Mouse (Mus musculus) kidney, embryonic 15.5 days (tissue): ENCODE results near the gene Ikzf1. TPM values are rescaled to one million over a fixed set of nuclear protein-coding genes. Genes with fewer than 3 reads are reported as not detected.

Experiments used
- ATAC-seq: fragments of 200-750 bp; cut with Nextera tagmentation; replicated peaks from 2 replicates; pipeline ENCODE4 v1.8.0; 2017; ENCODE audit warnings: moderate TSS enrichment; ENCODE audit not compliant: low FRiP score
- H3K27ac ChIP-seq: fragments of 300-500 bp; sonication (generic); 2 replicates; pipeline ENCODE4 v1.5.1; 2015; ENCODE audit warnings: mild to moderate bottlenecking, inconsistent platforms
- H3K27me3 ChIP-seq: fragments of 300-500 bp; sonication (generic); 2 replicates; pipeline ENCODE4 v1.6.1; 2015; ENCODE audit warnings: inconsistent platforms
- H3K36me3 ChIP-seq: fragments of 300-500 bp; sonication (generic); 2 replicates; pipeline ENCODE4 v1.6.1; 2015; ENCODE audit warnings: inconsistent platforms
- H3K4me1 ChIP-seq: fragments of 300-500 bp; sonication (generic); 2 replicates; pipeline ENCODE4 v1.6.1; 2015; ENCODE audit warnings: inconsistent platforms
- H3K4me2 ChIP-seq: fragments of 300-500 bp; sonication (generic); 2 replicates; pipeline ENCODE4 v1.6.1; 2015; ENCODE audit warnings: moderate library complexity, mild to moderate bottlenecking, inconsistent platforms
- H3K4me3 ChIP-seq: fragments of 300-500 bp; sonication (generic); replicated peaks from 2 replicates; pipeline ENCODE4 v1.5.1; 2015; ENCODE audit warnings: mild to moderate bottlenecking, inconsistent platforms
- H3K9ac ChIP-seq: fragments of 300-500 bp; sonication (generic); 2 replicates; pipeline ENCODE4 v1.6.1; 2015; ENCODE audit warnings: mild to moderate bottlenecking, inconsistent platforms
- H3K9me3 ChIP-seq: fragments of 300-500 bp; sonication (generic); replicated peaks from 2 replicates; pipeline ENCODE4 v1.6.1; 2016; ENCODE audit warnings: inconsistent platforms
- WGBS: fragments of 180-500 bp; shearing (Covaris S2); methylation state at CpG from one replicate; pipeline ENCODE4 v1.1.7; 2015; ENCODE audit warnings: mixed read lengths; 5-methylcytosine and 5-hydroxymethylcytosine counted together
- polyA plus RNA-seq: library from polyadenylated mRNA; unstranded; fragments of >200 nt; fragmentation: Nextera tagmentation; extraction: Ambion mirVana; gene quantifications from 2 replicates; pipeline ENCODE4 v1.2.1, GENCODE M21; 2015

Ikzf1 gene
- polyA plus RNA-seq, 1 experiment from 2014 or later, result 1.3 TPM

DNA sequence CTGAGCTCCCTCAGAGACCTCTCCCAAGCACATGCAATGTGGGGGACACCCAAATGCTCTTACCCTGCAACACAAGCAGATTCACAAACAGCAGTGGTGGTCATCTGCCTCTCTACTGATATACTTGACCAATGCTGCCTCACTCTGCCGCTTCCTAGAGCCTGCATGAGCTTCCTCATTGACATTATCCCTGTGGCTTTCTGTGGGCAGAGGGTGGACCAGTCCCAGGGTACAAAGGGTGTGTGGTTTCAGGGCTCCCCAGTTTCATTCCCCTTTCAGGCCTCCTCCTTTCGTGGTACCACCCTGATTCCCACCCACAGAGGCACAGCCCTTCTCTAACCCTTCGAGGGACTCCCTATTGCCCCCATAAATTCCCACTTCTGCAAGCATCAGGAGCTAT, 92.4 kb downstream of the Ikzf1 start:
- H3K9me3 ChIP-seq, result no peaks in the 10 kb centered on the region
- no peak for ATAC-seq

GRCm38 (mm10) chr11:11777796-11778195, 93.0 kb downstream of the Ikzf1 start:
- H3K9ac ChIP-seq, result no peak overlapping the region
- 88% methylated on average over 2 of the region's 2 CpGs for WGBS
- H3K27me3 ChIP-seq, result no peaks in the 10 kb centered on the region
- no peak overlapping the region for H3K4me2 ChIP-seq
- no peaks in the 10 kb centered on the region for H3K36me3 ChIP-seq
- H3K27ac ChIP-seq, result no peak overlapping the region
- no peak overlapping the region for H3K4me3 ChIP-seq
- H3K4me1 ChIP-seq, result no peaks in the 10 kb centered on the region
- no peaks in the 10 kb centered on the region for H3K9me3 ChIP-seq
- ATAC-seq, result no peak

More for the DNA sequence above, 92.4 kb downstream of the Ikzf1 start:
- 62% methylated on average over 3 of the region's 3 CpGs for WGBS
- Histone ChIP-seq H3K36me3 (no peaks in the 10 kb centered on the region), H3K9ac (no peak overlapping the region), H3K4me1 (no peaks in the 10 kb centered on the region), H3K27ac (no peak overlapping the region), H3K4me2 (no peak overlapping the region), H3K27me3 (no peaks in the 10 kb centered on the region), H3K4me3 (no peak overlapping the region)

- Histone ChIP-seq H3K9ac (no peak overlapping the region), H3K9me3 (no peaks in the 10 kb centered on the region), H3K27ac (no peak overlapping the region), H3K27me3 (no peaks in the 10 kb centered on the region), H3K4me2 (no peak overlapping the region), H3K36me3 (no peaks in the 10 kb centered on the region), H3K4me3 (no peak overlapping the region), H3K4me1 (no peaks in the 10 kb centered on the region)
- no peak for ATAC-seq
- 92% methylated on average over 6 of the region's 6 CpGs for WGBS
These were observed 93.5 kb downstream of the Ikzf1 start for GRCm38 (mm10) chr11:11778345-11778744.

- Histone ChIP-seq H3K4me1 (no peaks in the 10 kb centered on the region), H3K9me3 (no peaks in the 10 kb centered on the region), H3K9ac (no peak overlapping the region), H3K27ac (no peak overlapping the region), H3K4me2 (no peak overlapping the region), H3K4me3 (no peak overlapping the region), H3K27me3 (no peaks in the 10 kb centered on the region), H3K36me3 (no peaks in the 10 kb centered on the region)
- ATAC-seq, result no peak
- WGBS, result 80% methylated on average over 8 of the region's 8 CpGs
These were observed 96.9 kb downstream of the Ikzf1 start for GRCm38 (mm10) chr11:11781728-11782127.

DNA sequence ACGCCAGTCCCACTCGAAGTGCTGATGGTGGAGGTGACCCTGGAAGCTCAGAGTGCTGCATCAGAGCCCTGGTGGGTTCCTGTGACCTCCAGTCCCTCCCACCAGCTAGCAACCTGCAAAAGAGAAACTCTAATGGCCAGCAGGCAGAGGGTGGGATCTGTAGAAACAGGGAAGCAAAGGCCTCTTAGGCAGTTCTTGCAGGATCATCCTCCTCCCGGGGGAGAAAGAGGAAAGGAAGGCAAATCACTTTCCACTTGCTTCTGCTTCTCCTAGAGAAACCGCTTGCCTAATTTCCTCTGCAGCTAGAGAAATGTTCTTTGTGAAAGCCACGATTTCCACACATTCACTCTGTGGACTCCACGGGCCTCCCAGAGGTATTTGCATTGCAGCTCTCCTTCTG, 100.7 kb downstream of the Ikzf1 start:
- Histone ChIP-seq H3K27me3 (no peaks in the 10 kb centered on the region), H3K4me3 (no peak overlapping the region), H3K36me3 (no peaks in the 10 kb centered on the region), H3K4me2 (no peak overlapping the region), H3K9me3 (no peaks in the 10 kb centered on the region), H3K4me1 (no peaks in the 10 kb centered on the region), H3K9ac (no peak overlapping the region), H3K27ac (no peak overlapping the region)
- no peak for ATAC-seq
- WGBS, result 66% methylated on average over 6 of the region's 6 CpGs

GRCm38 (mm10) chr11:11788521-11788974, 103.7 kb downstream of the Ikzf1 start:
- 2% methylated on average over 8 of the region's 8 CpGs for whole genome bisulfite sequencing
- Histone ChIP-seq H3K27ac (no peak overlapping the region), H3K4me2 (peak overlapping the region; percentile 49), H3K4me1 (no peaks in the 10 kb centered on the region), H3K27me3 (no peaks in the 10 kb centered on the region), H3K4me3 (peak overlapping the region; percentile 21), H3K36me3 (no peaks in the 10 kb centered on the region), H3K9ac (no peak overlapping the region), H3K9me3 (no peaks in the 10 kb centered on the region)
- peak; percentile 96 for ATAC-seq

GRCm38 (mm10) chr11:11794626-11795025, 109.8 kb downstream of the Ikzf1 start:
- ATAC-seq, result no peak

DNA sequence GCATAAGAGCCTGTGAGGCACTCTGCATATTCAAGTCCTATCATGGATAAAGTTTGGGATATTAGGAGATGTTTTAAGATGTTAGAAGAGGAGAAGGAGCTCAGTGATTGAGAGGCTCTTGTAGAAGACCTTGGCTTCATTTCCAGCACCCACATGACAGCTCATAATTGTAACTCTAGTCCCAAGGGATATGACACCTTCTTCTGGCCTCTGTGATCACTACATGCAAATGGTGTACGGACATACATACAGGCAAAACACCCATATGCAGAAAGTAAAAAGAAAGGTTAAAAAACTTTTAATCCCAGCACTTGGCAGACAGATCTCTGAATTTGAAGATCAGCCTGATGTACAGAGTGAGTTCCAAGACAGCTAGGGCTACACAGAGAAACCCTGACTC, 113.9 kb downstream of the Ikzf1 start:
- Histone ChIP-seq H3K4me1 (no peaks in the 10 kb centered on the region), H3K36me3 (peaks cover 71% of the 10 kb centered on the region), H3K9me3 (no peaks in the 10 kb centered on the region), H3K9ac (no peak overlapping the region), H3K4me3 (no peak overlapping the region), H3K4me2 (no peak overlapping the region), H3K27ac (no peak overlapping the region), H3K27me3 (no peaks in the 10 kb centered on the region)
- 96% methylated on average over 1 of the region's 1 CpGs for WGBS
- no peak for ATAC-seq

More at GRCm38 (mm10) chr11:11794626-11795025, 109.8 kb downstream of the Ikzf1 start:
- Histone ChIP-seq H3K9me3 (no peaks in the 10 kb centered on the region), H3K4me2 (no peak overlapping the region), H3K4me3 (no peak overlapping the region), H3K27ac (no peak overlapping the region), H3K9ac (no peak overlapping the region), H3K4me1 (no peaks in the 10 kb centered on the region), H3K27me3 (no peaks in the 10 kb centered on the region), H3K36me3 (peaks cover 35% of the 10 kb centered on the region)
- 65% methylated on average over 1 of the region's 1 CpGs for WGBS

DNA sequence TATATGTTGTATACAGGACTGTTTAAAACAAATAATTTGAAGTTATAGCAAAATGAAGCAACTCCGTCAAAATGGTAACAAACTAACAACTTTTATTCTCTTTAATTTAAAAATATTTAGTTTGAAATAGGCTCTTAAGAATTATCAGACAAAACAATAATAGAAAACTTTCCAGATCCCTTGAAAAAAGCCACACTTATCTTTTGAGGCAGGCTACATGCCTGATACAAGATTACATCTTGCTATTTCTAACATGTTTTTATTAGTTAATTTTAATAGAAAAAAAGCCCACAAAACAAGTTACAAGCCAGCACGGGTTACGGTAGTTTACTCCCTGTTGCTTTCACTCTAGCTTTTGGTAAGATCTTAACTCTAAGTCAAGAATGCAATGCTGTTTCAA, 115.5 kb downstream of the Ikzf1 start:
- Histone ChIP-seq H3K9me3 (no peaks in the 10 kb centered on the region), H3K27me3 (no peaks in the 10 kb centered on the region), H3K4me2 (no peak overlapping the region), H3K4me3 (no peak overlapping the region), H3K9ac (no peak overlapping the region), H3K27ac (no peak overlapping the region), H3K4me1 (no peaks in the 10 kb centered on the region), H3K36me3 (peaks cover 84% of the 10 kb centered on the region)
- ATAC-seq, result no peak
- 91% methylated on average over 3 of the region's 3 CpGs for WGBS

GRCm38 (mm10) chr11:11801067-11801466, 116.3 kb downstream of the Ikzf1 start:
- Histone ChIP-seq H3K9me3 (no peaks in the 10 kb centered on the region), H3K27ac (no peak overlapping the region), H3K27me3 (no peaks in the 10 kb centered on the region), H3K36me3 (peaks cover 88% of the 10 kb centered on the region), H3K4me3 (no peak overlapping the region), H3K4me1 (no peaks in the 10 kb centered on the region), H3K4me2 (no peak overlapping the region), H3K9ac (no peak overlapping the region)
- 92% methylated on average over 9 of the region's 9 CpGs for WGBS
- no peak for ATAC-seq

GRCm38 (mm10) chr11:11804421-11804820, 119.6 kb downstream of the Ikzf1 start:
- no peak overlapping the region for H3K9ac ChIP-seq
- H3K27me3 ChIP-seq, result no peaks in the 10 kb centered on the region
- no peak overlapping the region for H3K4me2 ChIP-seq
- peaks cover 9% of the 10 kb centered on the region for H3K4me1 ChIP-seq
- H3K4me3 ChIP-seq, result no peak overlapping the region
- no peak for ATAC-seq
- H3K27ac ChIP-seq, result no peak overlapping the region
- H3K36me3 ChIP-seq, result peaks cover 62% of the 10 kb centered on the region
- WGBS, result 95% methylated on average over 5 of the region's 5 CpGs
- H3K9me3 ChIP-seq, result no peaks in the 10 kb centered on the region

- H3K4me3 ChIP-seq, result no peak overlapping the region
- peaks cover 22% of the 10 kb centered on the region for H3K4me1 ChIP-seq
- H3K27ac ChIP-seq, result no peak overlapping the region
- H3K9ac ChIP-seq, result no peak overlapping the region
- H3K36me3 ChIP-seq, result peaks cover 49% of the 10 kb centered on the region
- H3K27me3 ChIP-seq, result no peaks in the 10 kb centered on the region
- 92% methylated on average over 4 of the region's 4 CpGs for WGBS
- no peak for ATAC-seq
- no peaks in the 10 kb centered on the region for H3K9me3 ChIP-seq
- H3K4me2 ChIP-seq, result no peak overlapping the region
These were observed 121.1 kb downstream of the Ikzf1 start for GRCm38 (mm10) chr11:11805951-11806350.

DNA sequence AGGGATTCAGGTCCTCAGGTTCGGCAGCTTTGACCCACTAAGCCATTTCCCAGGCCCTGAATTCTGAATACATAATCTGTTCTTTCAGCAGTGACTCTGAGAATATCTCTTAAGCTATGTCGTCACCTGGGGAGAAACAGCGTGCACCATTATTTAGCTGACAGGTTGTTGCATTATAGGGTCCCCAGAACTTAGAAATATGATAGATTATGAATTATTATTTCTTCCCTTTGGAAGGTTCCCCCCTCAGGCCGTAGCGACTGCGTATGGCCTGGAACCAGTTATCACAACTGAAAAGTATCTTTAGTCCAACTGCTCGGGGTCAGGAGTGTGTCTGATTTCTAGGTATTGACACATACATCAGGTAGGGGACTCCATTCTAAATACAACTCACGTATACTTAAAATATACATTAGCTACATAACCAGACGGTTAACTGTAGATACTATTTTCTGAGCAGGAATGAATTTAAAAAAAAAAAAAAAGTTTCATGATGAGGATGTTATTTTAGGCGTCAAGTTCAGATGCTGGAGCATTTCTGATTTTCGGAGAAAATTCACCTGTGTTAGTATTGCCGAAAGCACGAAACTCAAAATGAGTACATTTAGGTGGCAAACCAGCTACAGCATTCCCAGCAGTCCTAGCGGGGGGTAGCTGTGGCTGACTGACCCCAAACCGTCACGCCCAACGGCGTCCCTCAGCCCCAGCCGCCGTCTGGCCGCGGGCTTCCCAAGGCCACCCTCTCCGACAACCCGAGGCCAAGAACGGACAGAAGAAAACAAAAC, 123.4 kb downstream of the Ikzf1 start:
- H3K9me3 ChIP-seq, result no peaks in the 10 kb centered on the region

More for the DNA sequence above, 123.4 kb downstream of the Ikzf1 start:
- peak overlapping the region; percentile 72 for H3K4me3 ChIP-seq
- peaks cover 24% of the 10 kb centered on the region for H3K4me1 ChIP-seq
- 13% methylated on average over 25 of the region's 25 CpGs for WGBS
- no peaks in the 10 kb centered on the region for H3K27me3 ChIP-seq
- H3K4me2 ChIP-seq, result peak overlapping the region; percentile 71
- H3K36me3 ChIP-seq, result peaks cover 28% of the 10 kb centered on the region
- peak; percentile 89 for ATAC-seq
- peak overlapping the region; percentile 100 for H3K27ac ChIP-seq
- H3K9ac ChIP-seq, result peak overlapping the region; percentile 77
